Mouse (Mus musculus): ENCODE measurements at regions not wholly inside any gene's neighbourhood (a gene's known extent, or its start where the extent isn't known, plus 50 kb on each side); places are given as distances from the start of the nearest gene placed in this dataset.

DNA sequence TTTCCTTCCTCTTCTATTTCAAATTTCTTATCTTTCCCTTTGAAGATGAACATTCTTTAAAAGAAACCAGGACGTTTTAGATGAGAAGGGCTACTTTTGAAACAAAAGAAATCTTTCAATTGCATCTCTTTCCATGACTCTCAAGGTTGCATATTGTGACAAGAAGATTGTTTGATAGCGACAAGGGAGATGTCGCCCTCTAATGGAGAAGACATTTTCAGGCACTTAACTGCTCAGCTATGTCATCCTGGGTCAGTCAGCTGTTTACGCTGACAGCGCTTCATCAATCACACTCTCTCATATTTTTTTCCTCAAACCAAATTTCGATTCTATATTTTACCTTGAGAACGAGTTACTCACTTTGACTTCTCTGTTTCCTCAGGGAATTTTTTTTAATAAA is 122.2 kb upstream of the Nabp1 start:
- TF ChIP-seq CTCF (IDR thresholded peaks at IDR 0.05) (peak; percentile 72), EP300 (IDR thresholded peaks at IDR 0.05; ENCODE audit: insufficient read depth, low read depth, low read length) (no peak)
